Mouse (Mus musculus): Measurements from ENCODE around the gene Bcat1. TPM values are rescaled to one million over a fixed set of nuclear protein-coding genes. Genes with fewer than 3 reads are reported as not detected.

Gene Bcat1
- polyA plus RNA-seq (2015; fragmentation: Nextera tagmentation; extraction: Ambion mirVana) = 0.94 and 1.3 TPM in 2 replicates

DNA sequence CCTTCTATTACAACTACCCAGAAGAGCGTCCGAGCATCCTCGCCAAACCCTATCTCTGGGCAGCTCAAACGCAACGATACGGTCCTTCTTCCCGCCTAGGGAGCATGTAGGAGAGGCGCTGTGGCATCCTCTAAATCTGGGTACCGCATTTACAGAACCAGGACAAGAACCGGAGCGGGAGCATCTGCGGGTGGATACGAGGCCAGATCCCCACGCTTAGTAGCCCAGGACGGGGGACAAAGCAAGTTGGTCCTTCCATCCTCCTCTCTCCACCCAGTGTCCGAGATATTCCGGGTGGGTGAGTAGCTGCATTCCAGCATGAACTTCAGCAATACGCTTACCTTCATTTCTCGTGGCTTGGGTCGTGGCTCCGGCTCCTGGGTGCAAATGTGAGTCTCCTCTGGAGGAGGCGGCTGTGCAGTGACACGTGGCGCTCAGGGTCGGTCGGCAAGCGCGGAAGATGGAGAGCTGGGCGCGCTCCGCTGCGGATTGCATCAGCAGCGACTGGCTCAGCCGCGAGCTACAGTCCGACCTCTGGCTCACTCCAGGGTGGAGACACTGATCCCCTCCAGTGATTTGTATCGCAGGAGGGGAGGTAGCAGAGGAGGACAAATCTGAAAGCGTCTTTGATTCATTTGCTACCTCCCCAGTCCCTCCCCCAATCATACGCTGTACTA is at the start of gene Bcat1:
Bcat1 (minus strand) TSS at position 637 of the 677 bp plus-strand sequence.
- Histone ChIP-seq H3K9ac (no peak within 1 kb of the TSS), H3K4me2 (peak within 1 kb of the TSS; percentile 48), H3K4me3 (replicated peaks) (peak within 1 kb of the TSS; percentile 23), H3K27me3 (peaks cover 47% of the 10 kb centered on the region), H3K27ac (replicated peaks) (no peak within 1 kb of the TSS), H3K9me3 (replicated peaks) (no peaks in the 10 kb centered on the region), H3K36me3 (replicated peaks) (no peaks in the 10 kb centered on the region), H3K4me1 (replicated peaks) (peaks cover 5% of the 10 kb centered on the region; the same call in 1 of the 2 replicates)
- WGBS (ENCODE audit: insufficient replicate concordance) = under 1% methylated on average over 39 of the region's 39 CpGs
- ATAC-seq (ENCODE audit: insufficient read depth) = no peak

DNA sequence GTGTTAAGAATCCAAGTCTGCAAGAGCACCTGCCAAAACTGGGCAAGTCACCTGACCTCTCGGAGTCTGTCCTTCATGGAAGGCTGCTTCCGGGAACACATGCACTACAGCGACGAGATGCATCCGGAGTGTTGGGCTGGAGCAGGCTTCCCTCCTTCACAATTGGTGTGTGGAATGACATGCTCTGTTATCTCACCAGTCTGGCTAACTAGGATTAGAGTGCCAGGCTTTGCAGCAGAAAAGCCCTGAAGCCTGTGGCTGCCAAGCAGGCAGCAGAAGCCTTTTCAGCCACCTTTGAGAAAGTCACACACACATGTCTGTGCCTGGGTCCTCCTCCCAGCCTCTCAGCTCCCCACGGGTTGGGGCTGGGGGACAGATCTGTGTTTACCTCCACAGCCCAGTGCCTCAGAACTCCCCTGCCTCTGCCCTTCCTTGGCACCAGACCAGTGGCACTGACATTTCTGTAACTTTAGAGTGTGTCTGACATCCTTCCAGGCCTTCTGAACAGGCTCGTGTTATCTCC is 49.7 kb upstream of the Bcat1 start:
- no peak overlapping the region for H3K9ac ChIP-seq
- peaks cover 61% of the 10 kb centered on the region for H3K4me1 ChIP-seq (replicated peaks)
- H3K27ac ChIP-seq (replicated peaks) = no peak overlapping the region
- 32% methylated on average over 7 of the region's 7 CpGs for WGBS (ENCODE audit: insufficient replicate concordance)
- H3K4me3 ChIP-seq (replicated peaks) = no peak overlapping the region
- H3K9me3 ChIP-seq (replicated peaks) = no peaks in the 10 kb centered on the region
- H3K36me3 ChIP-seq (replicated peaks) = no peaks in the 10 kb centered on the region
- no peaks in the 10 kb centered on the region for H3K27me3 ChIP-seq
- no peak overlapping the region for H3K4me2 ChIP-seq
- no peak for ATAC-seq (ENCODE audit: insufficient read depth)

DNA sequence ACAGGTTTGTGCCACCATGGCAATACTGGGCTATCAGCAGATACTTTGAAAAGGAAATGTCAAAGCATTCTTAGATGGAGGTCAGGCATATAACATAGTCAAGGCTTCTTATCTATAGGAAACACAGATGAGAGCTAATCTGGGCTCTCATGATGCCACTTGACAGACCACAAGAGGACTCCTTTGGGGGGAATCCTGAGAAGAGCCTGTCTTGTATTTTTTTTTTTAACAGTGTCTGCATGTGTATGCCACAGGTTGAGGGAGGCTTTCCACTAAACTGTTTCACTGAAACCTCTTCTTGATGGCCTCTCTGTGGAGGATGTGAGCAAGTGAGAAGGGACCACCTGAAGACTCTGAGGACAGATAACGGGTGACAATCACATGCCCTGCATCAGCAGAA is 48.6 kb upstream of the Bcat1 start:
- H3K9me3 ChIP-seq (replicated peaks) = no peaks in the 10 kb centered on the region
- 15% methylated on average over 1 of the region's 1 CpGs for whole genome bisulfite sequencing (ENCODE audit: insufficient replicate concordance)
- peaks cover 63% of the 10 kb centered on the region for H3K4me1 ChIP-seq (replicated peaks)
- ATAC-seq (ENCODE audit: insufficient read depth) = peak; percentile 61
- no peaks in the 10 kb centered on the region for H3K27me3 ChIP-seq
- no peak overlapping the region for H3K27ac ChIP-seq (replicated peaks)
- no peak overlapping the region for H3K9ac ChIP-seq
- H3K4me2 ChIP-seq = no peak overlapping the region
- no peaks in the 10 kb centered on the region for H3K36me3 ChIP-seq (replicated peaks)
- H3K4me3 ChIP-seq (replicated peaks) = no peak overlapping the region

DNA sequence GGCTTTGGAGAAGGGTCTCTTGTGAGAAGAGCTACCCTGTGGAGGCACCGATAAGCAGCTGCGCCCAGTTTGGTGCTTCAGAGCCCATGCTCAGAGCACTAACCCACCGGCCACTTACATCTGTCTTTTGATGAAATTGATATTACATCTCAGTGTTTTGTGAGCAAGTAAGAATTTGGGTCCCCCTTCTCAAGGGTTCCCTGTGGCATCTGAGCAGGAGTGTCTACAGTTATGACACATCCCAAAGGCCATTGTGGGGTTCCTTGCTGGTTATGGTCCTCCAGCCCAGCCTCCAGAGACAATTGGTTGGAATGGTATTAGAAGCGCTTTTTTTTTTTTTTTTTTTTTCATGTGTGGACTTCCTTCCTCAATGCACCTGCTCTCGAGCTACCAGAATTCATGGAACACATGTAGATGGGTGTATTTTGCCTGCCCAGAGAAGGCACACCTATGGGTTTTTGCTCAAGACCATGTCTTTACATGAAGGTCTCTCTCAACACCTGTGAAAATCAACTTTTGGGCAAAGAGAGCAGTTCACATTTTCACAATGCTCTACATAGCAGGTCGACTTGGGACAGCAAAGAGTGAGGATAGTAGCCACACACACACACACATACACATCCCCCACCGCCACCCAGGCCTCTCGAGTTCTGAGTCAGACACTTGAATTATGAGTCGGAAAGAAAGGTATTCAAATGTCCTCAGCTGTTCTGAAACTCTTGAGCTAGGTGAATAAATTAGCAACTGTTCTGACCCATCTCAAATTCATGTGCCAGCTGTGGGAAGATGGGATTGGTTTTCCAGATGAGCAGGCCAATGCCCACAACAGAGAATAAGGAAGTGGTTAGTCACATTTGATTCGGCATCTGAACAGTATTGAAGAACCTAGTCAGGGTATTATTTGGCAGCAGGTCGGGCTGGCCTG is 47.4 kb upstream of the Bcat1 start:
- Histone ChIP-seq H3K27me3 (no peaks in the 10 kb centered on the region), H3K4me3 (replicated peaks) (peak overlapping the region; percentile 48), H3K4me2 (peak overlapping the region; percentile 55), H3K9ac (no peak overlapping the region), H3K27ac (replicated peaks) (0 out of 2 replicates have a peak overlapping the region, but pooled peaks have one; percentile 7), H3K4me1 (replicated peaks) (peaks cover 54% of the 10 kb centered on the region), H3K9me3 (replicated peaks) (no peaks in the 10 kb centered on the region), H3K36me3 (replicated peaks) (no peaks in the 10 kb centered on the region)
- WGBS (ENCODE audit: insufficient replicate concordance) = 27% methylated on average over 11 of the region's 11 CpGs
- no peak for ATAC-seq (ENCODE audit: insufficient read depth)

DNA sequence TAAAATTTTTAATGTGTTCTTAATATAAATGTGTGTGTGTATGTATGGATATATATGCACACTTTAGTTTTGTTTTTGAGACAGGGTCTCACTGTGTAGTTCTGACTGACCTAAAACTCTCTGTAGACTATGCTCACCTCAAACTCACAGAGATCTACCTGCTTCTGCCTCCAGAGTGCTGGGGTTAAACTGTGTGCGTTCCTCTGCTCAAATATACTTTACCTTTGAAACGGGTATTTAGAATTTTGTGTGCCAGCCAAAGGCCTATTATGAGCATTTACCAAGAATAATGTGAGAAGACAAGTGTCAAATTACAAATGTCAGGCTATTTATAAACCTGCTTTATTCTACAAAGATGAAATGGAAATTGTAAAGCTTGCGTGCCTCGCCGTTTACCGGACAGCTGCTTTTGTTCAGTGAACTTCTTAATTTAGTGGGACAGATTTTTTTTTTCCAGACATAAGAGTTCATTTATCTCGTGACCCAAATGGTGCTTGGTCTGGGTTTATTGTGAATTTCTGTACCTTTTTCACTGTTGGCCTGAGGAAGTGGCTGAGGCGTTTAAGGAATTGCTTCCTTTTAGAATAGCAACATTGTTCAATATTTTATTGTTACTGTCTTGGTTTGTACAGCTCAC is 46.6 kb upstream of the Bcat1 start:
- H3K27ac ChIP-seq (replicated peaks) = peak overlapping the region; percentile 74; the same call in 1 of the 2 replicates
- H3K4me3 ChIP-seq (replicated peaks) = peak overlapping the region; percentile 48
- 32% methylated on average over 8 of the region's 8 CpGs for WGBS (ENCODE audit: insufficient replicate concordance)
- peaks cover 54% of the 10 kb centered on the region for H3K4me1 ChIP-seq (replicated peaks)
- no peaks in the 10 kb centered on the region for H3K27me3 ChIP-seq
- no peak for ATAC-seq (ENCODE audit: insufficient read depth)
- H3K36me3 ChIP-seq (replicated peaks) = no peaks in the 10 kb centered on the region
- peak overlapping the region; percentile 55 for H3K4me2 ChIP-seq
- no peak overlapping the region for H3K9ac ChIP-seq
- H3K9me3 ChIP-seq (replicated peaks) = no peaks in the 10 kb centered on the region

DNA sequence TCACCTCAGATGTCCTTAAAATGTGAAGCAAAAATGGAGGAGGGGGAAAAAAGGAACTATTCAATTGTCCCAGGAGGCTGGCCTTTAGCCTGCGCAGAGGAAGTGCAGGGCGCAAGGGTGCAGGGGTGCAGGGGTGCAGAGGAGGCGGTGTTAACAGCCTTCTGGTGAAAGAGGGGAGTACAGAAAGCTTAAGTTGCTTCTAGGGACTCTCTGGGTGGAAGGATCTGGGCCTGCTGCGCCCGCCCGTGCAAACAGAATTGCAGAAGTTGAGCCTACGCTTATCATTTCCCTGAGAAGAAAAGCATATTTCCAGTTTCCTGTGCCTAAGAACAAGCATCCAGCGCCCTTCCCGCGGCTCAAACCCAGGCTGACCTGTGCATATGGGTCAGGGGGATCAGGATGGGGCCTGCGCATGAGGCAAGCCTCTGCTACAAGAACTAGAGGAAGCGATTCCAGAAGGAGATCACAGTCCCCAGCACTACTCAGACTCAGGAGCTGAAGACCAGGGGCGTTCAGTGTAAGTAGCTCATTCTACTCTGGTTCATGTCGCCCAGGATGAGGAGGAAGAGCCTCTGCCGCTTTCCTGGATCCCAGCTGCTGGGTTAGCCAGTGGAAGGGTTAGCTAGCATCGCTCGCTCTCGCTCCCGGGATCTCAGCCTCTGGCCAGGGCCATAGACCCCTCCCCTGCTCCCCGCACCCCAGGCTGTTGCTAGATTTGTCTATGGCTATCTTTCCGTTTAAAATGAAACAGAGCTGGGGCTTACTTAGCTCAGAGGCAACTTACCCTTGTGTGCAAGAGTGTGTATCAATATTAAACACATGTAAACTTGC is 45.8 kb upstream of the Bcat1 start:
- Histone ChIP-seq H3K36me3 (replicated peaks) (no peaks in the 10 kb centered on the region), H3K27me3 (no peaks in the 10 kb centered on the region), H3K4me1 (replicated peaks) (peaks cover 54% of the 10 kb centered on the region), H3K4me3 (replicated peaks) (peak overlapping the region; percentile 48), H3K27ac (replicated peaks) (peak overlapping the region; percentile 74), H3K9ac (peak overlapping the region; percentile 3), H3K9me3 (replicated peaks) (no peaks in the 10 kb centered on the region), H3K4me2 (peak overlapping the region; percentile 55)
- ATAC-seq (ENCODE audit: insufficient read depth) = peak; percentile 40; the same call in 1 of the 2 replicates
- 13% methylated on average over 21 of the region's 21 CpGs for WGBS (ENCODE audit: insufficient replicate concordance)

DNA sequence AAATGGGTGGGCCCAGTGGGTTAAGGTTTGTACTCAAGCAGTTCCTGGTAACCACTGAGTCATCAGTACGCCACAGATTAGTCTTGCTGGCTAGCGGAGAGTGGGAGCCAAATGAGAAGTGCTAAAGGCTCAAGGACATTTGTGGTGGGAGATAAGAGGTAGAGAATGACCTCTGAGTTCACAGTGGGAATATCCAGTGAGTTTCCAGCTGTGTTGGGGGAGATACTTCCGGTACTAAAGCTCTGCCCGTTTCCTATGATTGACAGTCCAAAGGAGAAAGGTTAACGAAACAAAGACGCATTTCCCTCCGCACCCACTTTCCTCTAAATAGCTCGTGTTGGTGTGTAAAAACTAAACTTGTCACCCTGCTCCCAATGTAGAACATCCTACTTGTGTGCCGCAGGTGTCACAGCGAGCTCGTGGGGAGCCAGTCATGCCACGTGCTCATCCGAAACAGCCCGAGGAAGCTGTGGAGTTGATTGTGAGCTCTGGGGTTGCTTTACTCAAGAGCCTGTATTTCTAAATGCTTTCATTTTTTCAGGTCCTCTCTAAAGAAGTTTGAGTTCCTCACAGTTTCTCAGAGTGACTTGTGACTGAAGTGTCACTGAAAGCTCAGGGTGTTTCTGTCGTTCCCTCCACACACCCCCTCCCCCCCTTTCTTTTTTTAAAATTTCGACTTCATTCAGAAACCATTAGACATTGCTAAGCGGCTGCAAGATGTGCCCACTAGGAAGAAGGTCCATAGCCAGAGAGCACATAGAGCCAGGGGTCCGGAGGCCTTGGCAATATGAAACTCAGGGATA is 45.0 kb upstream of the Bcat1 start:
- peak overlapping the region; percentile 48 for H3K4me3 ChIP-seq (replicated peaks)
- H3K9me3 ChIP-seq (replicated peaks) = no peaks in the 10 kb centered on the region
- H3K4me2 ChIP-seq = peak overlapping the region; percentile 55
- H3K9ac ChIP-seq = no peak overlapping the region; the same call in 1 of the 2 replicates
- no peaks in the 10 kb centered on the region for H3K27me3 ChIP-seq
- H3K4me1 ChIP-seq (replicated peaks) = peaks cover 59% of the 10 kb centered on the region
- no peaks in the 10 kb centered on the region for H3K36me3 ChIP-seq (replicated peaks)
- 9% methylated on average over 18 of the region's 18 CpGs for WGBS (ENCODE audit: insufficient replicate concordance)
- H3K27ac ChIP-seq (replicated peaks) = peak overlapping the region; percentile 74
- no peak for ATAC-seq (ENCODE audit: insufficient read depth)

DNA sequence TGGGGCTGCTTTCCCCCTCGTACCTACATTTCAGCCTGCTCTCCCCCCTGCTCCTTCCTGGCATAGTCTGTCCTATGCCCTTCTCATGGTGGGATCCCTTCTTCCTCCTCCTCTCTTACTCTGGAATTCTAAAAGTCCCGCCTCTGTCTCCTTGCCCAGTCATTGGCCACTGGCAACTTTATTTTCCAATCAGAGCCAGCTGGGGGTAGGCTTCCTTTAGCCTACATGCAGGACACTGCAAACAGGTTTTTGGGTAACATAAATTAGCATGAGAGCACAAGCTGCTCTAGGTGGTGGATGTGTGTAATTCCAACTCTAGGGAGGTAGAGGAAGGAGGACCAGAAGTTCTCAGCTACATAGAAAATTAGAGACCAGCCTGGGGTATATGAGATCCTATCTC is 44.1 kb upstream of the Bcat1 start:
- Histone ChIP-seq H3K9me3 (replicated peaks) (no peaks in the 10 kb centered on the region), H3K9ac (no peak overlapping the region), H3K27me3 (no peaks in the 10 kb centered on the region), H3K36me3 (replicated peaks) (no peaks in the 10 kb centered on the region), H3K4me2 (no peak overlapping the region), H3K27ac (replicated peaks) (no peak overlapping the region), H3K4me3 (replicated peaks) (no peak overlapping the region), H3K4me1 (replicated peaks) (peaks cover 56% of the 10 kb centered on the region)
- no peak for ATAC-seq (ENCODE audit: insufficient read depth)
- 57% methylated on average over 2 of the region's 2 CpGs for WGBS (ENCODE audit: insufficient replicate concordance)

DNA sequence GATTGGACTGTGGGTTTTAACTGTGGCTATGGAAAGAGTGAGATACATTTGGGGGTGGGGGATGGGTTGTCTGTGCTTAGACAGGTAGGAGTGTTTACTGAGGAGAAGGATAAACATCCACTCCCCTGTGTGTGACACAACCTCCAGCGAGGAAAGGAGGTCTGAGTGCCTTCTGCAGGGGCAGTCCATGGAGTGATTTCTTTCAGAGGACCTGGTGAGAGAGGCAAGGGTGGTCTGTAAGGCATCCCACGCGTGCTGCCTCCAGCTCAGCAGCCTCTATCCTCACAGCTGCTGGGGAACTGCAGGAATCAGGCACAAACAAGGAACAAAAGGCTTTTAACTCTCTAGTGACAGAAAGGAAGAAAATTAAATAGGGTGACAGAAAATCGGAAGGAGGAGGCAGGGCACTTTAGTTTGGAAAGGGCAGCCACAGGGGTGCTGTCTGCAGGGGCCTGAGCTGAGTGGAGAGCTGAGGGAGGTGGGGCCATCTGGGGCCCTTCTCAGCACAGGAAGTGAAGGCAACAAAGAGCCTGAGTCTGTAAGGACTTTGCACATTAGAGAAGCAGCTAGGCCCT is 40.2 kb upstream of the Bcat1 start:
- H3K4me1 ChIP-seq (replicated peaks) = peaks cover 22% of the 10 kb centered on the region
- 48% methylated on average over 4 of the region's 4 CpGs for WGBS (ENCODE audit: insufficient replicate concordance)
- ATAC-seq (ENCODE audit: insufficient read depth) = peak; percentile 59; the same call in 1 of the 2 replicates
- H3K27ac ChIP-seq (replicated peaks) = peak overlapping the region; percentile 31
- H3K4me3 ChIP-seq (replicated peaks) = no peak overlapping the region
- H3K9ac ChIP-seq = no peak overlapping the region
- peak overlapping the region; percentile 30; the same call in 1 of the 2 replicates for H3K4me2 ChIP-seq
- no peaks in the 10 kb centered on the region for H3K27me3 ChIP-seq
- no peaks in the 10 kb centered on the region for H3K9me3 ChIP-seq (replicated peaks)
- no peaks in the 10 kb centered on the region for H3K36me3 ChIP-seq (replicated peaks)

Data from liver, embryonic 15.5 days (tissue).